Mouse (Mus musculus) liver, embryonic 14.5 days (tissue): ENCODE results near the gene Fbxo17.

Source experiments
- CTCF ChIP-seq: IDR thresholded peaks from 2 replicates; pipeline ENCODE4 v1.5.1; 2016; ENCODE audit warnings: antibody characterized with exemption, low read depth, control low read depth
- EP300 ChIP-seq: IDR thresholded peaks from 2 replicates; pipeline ENCODE4 v1.6.1; 2016; ENCODE audit warnings: antibody characterized with exemption, low read depth

GRCm38 (mm10) chr7:28740949-28741348, 24.3 kb downstream of the Fbxo17 start:
- TF ChIP-seq EP300, result no peak
- TF ChIP-seq CTCF, result peak; percentile 21; the same call in 1 of the 2 replicates
